Mouse (Mus musculus): ENCODE results near the gene Zp3. TPM values are rescaled to one million over a fixed set of nuclear protein-coding genes. Genes with fewer than 3 reads are reported as not detected.

Gene Zp3
- polyA plus RNA-seq (2016; fragmentation: Nextera tagmentation; extraction: Ambion mirVana): not detected in 2 replicates

- H3K4me3 ChIP-seq: no peak within 1 kb of the TSS
- H3K27ac ChIP-seq: no peak within 1 kb of the TSS
- 76% methylated on average over 8 of the region's 8 CpGs for WGBS
- no peaks in the 10 kb centered on the region for H3K4me1 ChIP-seq (replicated peaks)
- H3K27me3 ChIP-seq (ENCODE audit: insufficient read depth, poor library complexity, severe bottlenecking): no peaks in the 10 kb centered on the region
- no peaks in the 10 kb centered on the region for H3K9me3 ChIP-seq
- no peak for DNase-seq (ENCODE audit: low spot score)
- no peaks in the 10 kb centered on the region for H3K36me3 ChIP-seq
Observed at GRCm38 (mm10) chr5:135979904-135980303, at the start of gene Zp3. Zp3 (plus strand) TSS chr5:135980099.

- H3K9me3 ChIP-seq: no peaks in the 10 kb centered on the region
- no peak for DNase-seq (ENCODE audit: low spot score)
- 92% methylated on average over 9 of the region's 9 CpGs for WGBS
- H3K4me1 ChIP-seq (replicated peaks): peaks cover 23% of the 10 kb centered on the region
- H3K4me3 ChIP-seq: no peak overlapping the region; the same call in 1 of the 2 replicates
- no peaks in the 10 kb centered on the region for H3K27me3 ChIP-seq (ENCODE audit: insufficient read depth, poor library complexity, severe bottlenecking)
- peaks cover 59% of the 10 kb centered on the region for H3K36me3 ChIP-seq
- no peak overlapping the region for H3K27ac ChIP-seq
Observed at GRCm38 (mm10) chr5:135931526-135931925, 48.4 kb upstream of the Zp3 start.

DNA sequence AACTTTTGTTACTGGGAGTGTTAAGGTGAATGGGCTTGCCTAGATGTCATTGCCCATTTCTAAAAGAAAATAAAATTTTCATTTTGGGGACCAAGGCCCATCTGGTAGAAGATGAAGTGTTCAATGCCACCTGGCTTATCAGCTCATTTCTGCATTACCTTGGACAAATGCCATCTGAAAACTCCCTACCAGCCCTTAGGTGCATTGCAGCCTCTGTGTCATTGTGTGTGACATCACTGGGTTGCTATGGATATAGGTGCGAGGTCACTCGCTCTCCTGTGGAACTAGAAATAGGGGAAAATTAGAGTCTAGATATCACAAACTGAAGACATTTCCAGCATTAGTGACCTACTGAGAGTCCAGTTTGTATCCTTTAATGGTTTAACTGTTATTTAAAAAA lies 47.5 kb upstream of the Zp3 start:
- Histone ChIP-seq H3K4me1 (replicated peaks) (peaks cover 23% of the 10 kb centered on the region), H3K27ac (no peak overlapping the region), H3K4me3 (peak overlapping the region; percentile 94), H3K27me3 (ENCODE audit: insufficient read depth, poor library complexity, severe bottlenecking) (no peaks in the 10 kb centered on the region), H3K9me3 (no peaks in the 10 kb centered on the region), H3K36me3 (peaks cover 51% of the 10 kb centered on the region)
- WGBS: 85% methylated on average over 2 of the region's 2 CpGs
- no peak for DNase-seq (ENCODE audit: low spot score)

- H3K36me3 ChIP-seq: peaks cover 41% of the 10 kb centered on the region
- 18% methylated on average over 12 of the region's 12 CpGs for WGBS
- peak overlapping the region; percentile 94 for H3K4me3 ChIP-seq
- no peaks in the 10 kb centered on the region for H3K9me3 ChIP-seq
- no peak for DNase-seq (ENCODE audit: low spot score)
- peaks cover 23% of the 10 kb centered on the region for H3K4me1 ChIP-seq (replicated peaks)
- no peaks in the 10 kb centered on the region for H3K27me3 ChIP-seq (ENCODE audit: insufficient read depth, poor library complexity, severe bottlenecking)
- peak overlapping the region; percentile 98 for H3K27ac ChIP-seq
Observed at GRCm38 (mm10) chr5:135933222-135933899, 46.5 kb upstream of the Zp3 start.

DNA sequence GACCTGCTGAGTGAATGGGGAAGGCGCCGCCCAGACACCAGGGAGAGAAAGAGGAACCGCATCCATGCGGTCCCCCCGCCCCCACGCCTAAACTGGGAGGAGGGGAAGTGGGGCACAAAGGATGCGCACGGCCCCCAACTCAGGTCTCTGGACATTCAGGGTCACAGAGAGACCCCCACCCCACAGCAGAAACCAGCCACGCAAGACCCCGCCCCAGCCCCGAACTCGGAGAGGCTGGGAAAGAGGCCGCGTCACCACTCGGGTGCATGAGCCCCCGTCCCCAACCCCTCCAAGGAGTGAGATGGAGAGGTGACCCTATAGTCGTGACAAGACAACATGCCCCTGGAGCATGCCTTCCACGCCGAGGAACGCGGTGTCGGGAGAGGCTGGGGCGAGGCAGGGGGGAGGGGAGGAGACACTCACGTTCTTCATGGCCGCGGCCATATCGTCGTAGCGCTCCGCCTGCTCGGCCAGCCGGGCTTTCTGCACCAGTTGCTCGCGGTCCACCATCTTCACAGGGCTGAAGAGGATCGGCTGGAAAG lies 45.9 kb upstream of the Zp3 start:
- H3K27ac ChIP-seq: peak overlapping the region; percentile 98
- peak; percentile 70 for DNase-seq (ENCODE audit: low spot score)
- H3K9me3 ChIP-seq: no peaks in the 10 kb centered on the region
- WGBS: under 1% methylated on average over 35 of the region's 35 CpGs
- peaks cover 23% of the 10 kb centered on the region for H3K4me1 ChIP-seq (replicated peaks)
- H3K4me3 ChIP-seq: peak overlapping the region; percentile 94
- peaks cover 36% of the 10 kb centered on the region for H3K36me3 ChIP-seq
- H3K27me3 ChIP-seq (ENCODE audit: insufficient read depth, poor library complexity, severe bottlenecking): no peaks in the 10 kb centered on the region

GRCm38 (mm10) chr5:135934481-135935175 lies 45.3 kb upstream of the Zp3 start, which contains the start of gene Ywhag:
Ywhag (minus strand) TSS chr5:135934616.
- H3K9me3 ChIP-seq: no peaks in the 10 kb centered on the region
- H3K4me1 ChIP-seq (replicated peaks): peaks cover 23% of the 10 kb centered on the region
- H3K4me3 ChIP-seq: peak within 1 kb of the TSS; percentile 94
- H3K27ac ChIP-seq: peak within 1 kb of the TSS; percentile 98
- WGBS: under 1% methylated on average over 48 of the region's 48 CpGs
- H3K27me3 ChIP-seq (ENCODE audit: insufficient read depth, poor library complexity, severe bottlenecking): no peaks in the 10 kb centered on the region
- peaks cover 29% of the 10 kb centered on the region for H3K36me3 ChIP-seq
- DNase-seq (ENCODE audit: low spot score): peak; percentile 96

- 53% methylated on average over 7 of the region's 7 CpGs for WGBS
- Histone ChIP-seq H3K27me3 (ENCODE audit: insufficient read depth, poor library complexity, severe bottlenecking) (no peaks in the 10 kb centered on the region), H3K27ac (peak overlapping the region; percentile 98), H3K36me3 (peaks cover 24% of the 10 kb centered on the region), H3K4me3 (peak overlapping the region; percentile 94), H3K9me3 (no peaks in the 10 kb centered on the region), H3K4me1 (replicated peaks) (peaks cover 23% of the 10 kb centered on the region)
- DNase-seq (ENCODE audit: low spot score): no peak
Observed at GRCm38 (mm10) chr5:135935176-135935523, 44.7 kb upstream of the Zp3 start.

- H3K4me3 ChIP-seq: no peak overlapping the region
- no peaks in the 10 kb centered on the region for H3K9me3 ChIP-seq
- H3K4me1 ChIP-seq (replicated peaks): peaks cover 23% of the 10 kb centered on the region
- peak overlapping the region; percentile 98 for H3K27ac ChIP-seq
- H3K36me3 ChIP-seq: peaks cover 18% of the 10 kb centered on the region
- no peaks in the 10 kb centered on the region for H3K27me3 ChIP-seq (ENCODE audit: insufficient read depth, poor library complexity, severe bottlenecking)
- no peak for DNase-seq (ENCODE audit: low spot score)
- 84% methylated on average over 6 of the region's 6 CpGs for WGBS
Observed at GRCm38 (mm10) chr5:135935641-135936190, 44.2 kb upstream of the Zp3 start.

- Histone ChIP-seq H3K36me3 (no peaks in the 10 kb centered on the region), H3K27me3 (ENCODE audit: insufficient read depth, poor library complexity, severe bottlenecking) (no peaks in the 10 kb centered on the region), H3K9me3 (no peaks in the 10 kb centered on the region), H3K27ac (no peak overlapping the region), H3K4me1 (replicated peaks) (no peaks in the 10 kb centered on the region), H3K4me3 (no peak overlapping the region)
- 64% methylated on average over 5 of the region's 5 CpGs for WGBS
- no peak for DNase-seq (ENCODE audit: low spot score)
Observed at GRCm38 (mm10) chr5:135940587-135940986, 39.3 kb upstream of the Zp3 start.

DNA sequence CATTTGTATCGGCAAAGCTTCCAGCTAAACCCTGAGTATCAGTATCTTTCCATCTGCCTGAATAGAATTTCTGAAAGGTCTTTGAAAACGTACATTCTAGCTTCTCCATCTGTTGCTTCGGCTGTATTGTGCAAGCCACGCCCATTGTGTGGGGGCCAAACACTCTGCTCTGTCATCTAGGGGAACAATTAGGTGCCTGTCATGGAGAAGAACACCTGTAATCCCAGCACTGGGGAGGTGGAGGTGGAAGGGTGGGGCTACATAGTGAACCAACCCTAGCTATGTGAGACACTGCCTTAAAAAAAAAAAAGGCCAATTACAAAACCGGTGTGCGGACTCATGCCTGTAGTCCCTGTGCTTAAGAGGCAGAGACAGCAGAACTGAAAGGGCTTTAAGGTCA lies 37.2 kb upstream of the Zp3 start:
- peaks cover 12% of the 10 kb centered on the region for H3K4me1 ChIP-seq (replicated peaks)
- WGBS: 78% methylated on average over 6 of the region's 6 CpGs
- no peaks in the 10 kb centered on the region for H3K27me3 ChIP-seq (ENCODE audit: insufficient read depth, poor library complexity, severe bottlenecking)
- DNase-seq (ENCODE audit: low spot score): no peak
- no peaks in the 10 kb centered on the region for H3K36me3 ChIP-seq
- no peak overlapping the region for H3K4me3 ChIP-seq
- H3K9me3 ChIP-seq: no peaks in the 10 kb centered on the region
- no peak overlapping the region for H3K27ac ChIP-seq

DNA sequence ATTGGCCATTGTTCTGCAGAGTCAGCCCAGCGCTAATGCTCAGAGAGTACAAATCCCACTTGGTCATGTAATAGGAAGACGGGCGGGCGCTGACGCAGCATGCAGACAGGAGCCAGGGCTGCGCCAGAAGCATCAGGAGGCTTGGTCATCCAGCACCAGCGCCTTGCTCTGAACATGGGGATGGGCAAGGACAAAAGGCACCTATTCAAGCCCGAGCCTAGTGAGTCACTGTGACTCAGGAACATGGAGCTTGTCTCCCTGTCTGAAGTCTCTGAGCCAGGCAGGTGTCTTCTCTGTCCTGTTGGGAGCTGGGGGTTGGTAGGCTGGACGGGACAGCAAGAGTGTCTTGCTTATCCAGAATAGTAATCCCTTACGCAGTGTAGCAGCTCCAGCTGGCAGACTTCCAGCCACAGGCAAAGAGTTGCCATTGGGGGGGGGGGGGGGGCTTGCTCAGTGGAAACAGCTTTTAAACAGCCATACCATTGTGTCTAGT lies 33.9 kb upstream of the Zp3 start:
- 69% methylated on average over 10 of the region's 10 CpGs for WGBS
- Histone ChIP-seq H3K27me3 (ENCODE audit: insufficient read depth, poor library complexity, severe bottlenecking) (no peaks in the 10 kb centered on the region), H3K4me1 (replicated peaks) (peaks cover 12% of the 10 kb centered on the region), H3K36me3 (no peaks in the 10 kb centered on the region), H3K9me3 (no peaks in the 10 kb centered on the region), H3K27ac (0 out of 2 replicates have a peak overlapping the region, but pooled peaks have one; percentile 1), H3K4me3 (no peak overlapping the region)
- no peak for DNase-seq (ENCODE audit: low spot score)

DNA sequence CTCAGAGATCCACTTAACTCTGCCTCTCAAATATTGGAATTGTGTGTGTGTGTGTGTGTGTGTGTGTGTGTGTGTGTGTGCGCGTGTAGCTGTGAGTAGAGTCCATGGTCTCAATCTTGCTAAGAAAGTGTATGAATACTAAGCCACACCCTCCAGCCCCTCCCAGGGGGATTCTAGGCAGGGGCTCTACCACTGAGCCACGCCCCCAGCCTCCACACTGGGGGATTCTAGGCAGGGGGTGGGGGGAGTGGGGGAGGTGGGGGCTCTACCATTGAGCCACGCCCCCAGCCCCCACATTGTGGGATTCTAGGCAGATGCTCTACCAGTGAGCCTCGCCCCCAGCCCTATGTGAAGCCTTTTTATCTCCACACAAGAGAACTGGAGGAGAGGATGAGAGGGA lies 33.3 kb upstream of the Zp3 start:
- Histone ChIP-seq H3K9me3 (no peaks in the 10 kb centered on the region), H3K27me3 (ENCODE audit: insufficient read depth, poor library complexity, severe bottlenecking) (no peaks in the 10 kb centered on the region), H3K36me3 (no peaks in the 10 kb centered on the region), H3K4me1 (replicated peaks) (peaks cover 12% of the 10 kb centered on the region), H3K4me3 (no peak overlapping the region), H3K27ac (peak overlapping the region; percentile 29; the same call in 1 of the 2 replicates)
- DNase-seq (ENCODE audit: low spot score): no peak
- WGBS: 72% methylated on average over 5 of the region's 5 CpGs
